Mouse (Mus musculus) neural tube, embryonic 14.5 days (tissue): ENCODE measurements around the gene Gm49336. TPM values are rescaled to one million over a fixed set of nuclear protein-coding genes. Genes with fewer than 3 reads are reported as not detected.

Experiments used
- ATAC-seq: fragments of 200-750 bp; cut with Nextera tagmentation; 2 replicates; pipeline ENCODE4 v1.8.0; 2017; ENCODE audit warnings: low read depth, mild to moderate bottlenecking, moderate TSS enrichment, moderate library complexity
- H3K27ac ChIP-seq: fragments of 300-500 bp; sonication (generic); 2 replicates; pipeline ENCODE4 v1.5.1; 2014; ENCODE audit warnings: low read depth, mild to moderate bottlenecking, control low read depth, low read length, moderate library complexity, mixed read lengths
- H3K27me3 ChIP-seq: fragments of 300-500 bp; sonication (generic); 2 replicates; pipeline ENCODE4 v1.6.1; 2014; ENCODE audit warnings: low read length; ENCODE audit not compliant: control insufficient read depth, insufficient read depth
- H3K36me3 ChIP-seq: fragments of 300-500 bp; sonication (generic); 2 replicates; pipeline ENCODE4 v1.6.1; 2014; ENCODE audit warnings: low read length, mixed read lengths; ENCODE audit not compliant: control insufficient read depth, insufficient read depth
- H3K4me1 ChIP-seq: fragments of 300-500 bp; sonication (generic); 2 replicates; pipeline ENCODE4 v1.6.1; 2014; ENCODE audit warnings: low read length; ENCODE audit not compliant: control insufficient read depth, insufficient read depth
- H3K4me2 ChIP-seq: fragments of 300-500 bp; sonication (generic); 2 replicates; pipeline ENCODE4 v1.6.1; 2014; ENCODE audit warnings: mild to moderate bottlenecking, low read depth, low read length, control low read depth
- H3K4me3 ChIP-seq: fragments of 300-500 bp; sonication (generic); 2 replicates; pipeline ENCODE4 v1.5.1; 2014; ENCODE audit warnings: low read depth, low read length, control low read depth, mixed read lengths
- H3K9ac ChIP-seq: fragments of 300-500 bp; sonication (generic); replicated peaks from 2 replicates; pipeline ENCODE4 v1.6.1; 2014; ENCODE audit warnings: low read depth, mild to moderate bottlenecking, control low read depth, low read length, mixed read lengths
- H3K9me3 ChIP-seq: fragments of 300-500 bp; sonication (generic); 2 replicates; pipeline ENCODE4 v1.6.1; 2016; ENCODE audit warnings: low read length; ENCODE audit not compliant: control insufficient read depth
- WGBS: fragments of 180-500 bp; shearing (Covaris S2); extraction: QIAGEN DNeasy Blood & Tissue Kit; methylation state at CpG from one replicate; pipeline ENCODE4 v1.1.7; 2014; 5-methylcytosine and 5-hydroxymethylcytosine counted together
- polyA plus RNA-seq: library from polyadenylated mRNA; unstranded; fragments of >200 nt; fragmentation: Nextera tagmentation; extraction: Ambion mirVana; gene quantifications from 2 replicates; pipeline ENCODE4 v1.2.1, GENCODE M21; 2014

The Gm49336 gene
- polyA plus RNA-seq, 1 experiment from 2014 or later = 70.0 TPM

- WGBS = 17% methylated on average over 15 of the region's 15 CpGs
- Histone ChIP-seq H3K4me1 (peaks cover 18% of the 10 kb centered on the region; the same call in 1 of the 2 replicates), H3K4me2 (peak overlapping the region; percentile 78), H3K4me3 (peak overlapping the region; percentile 96), H3K9ac (peak overlapping the region; percentile 72), H3K36me3 (no peaks in the 10 kb centered on the region), H3K9me3 (no peaks in the 10 kb centered on the region), H3K27me3 (no peaks in the 10 kb centered on the region), H3K27ac (peak overlapping the region; percentile 93)
- peak; percentile 23 for ATAC-seq
These were observed 995 bp upstream of the Gm49336 start for GRCm38 (mm10) chr14:60252004-60253000.

- H3K4me3 ChIP-seq = peak overlapping the region; percentile 96
- H3K36me3 ChIP-seq = no peaks in the 10 kb centered on the region
- peak overlapping the region; percentile 90 for H3K9ac ChIP-seq
- under 1% methylated on average over 39 of the region's 39 CpGs for WGBS
- H3K4me1 ChIP-seq = peaks cover 18% of the 10 kb centered on the region; the same call in 1 of the 2 replicates
- peak overlapping the region; percentile 93 for H3K27ac ChIP-seq
- no peaks in the 10 kb centered on the region for H3K27me3 ChIP-seq
- peak overlapping the region; percentile 53 for H3K4me2 ChIP-seq
- no peaks in the 10 kb centered on the region for H3K9me3 ChIP-seq
- ATAC-seq = peak; percentile 75
These were observed 428 bp downstream of the Gm49336 start for GRCm38 (mm10) chr14:60250879-60251278.

GRCm38 (mm10) chr14:60250366-60250765 lies 941 bp downstream of the Gm49336 start:
- 16% methylated on average over 8 of the region's 8 CpGs for WGBS
- H3K27me3 ChIP-seq = no peaks in the 10 kb centered on the region
- no peaks in the 10 kb centered on the region for H3K9me3 ChIP-seq
- peak overlapping the region; percentile 93 for H3K27ac ChIP-seq
- H3K36me3 ChIP-seq = no peaks in the 10 kb centered on the region
- peak overlapping the region; percentile 96 for H3K4me3 ChIP-seq
- peak overlapping the region; percentile 53 for H3K4me2 ChIP-seq
- peak overlapping the region; percentile 90 for H3K9ac ChIP-seq
- peaks cover 18% of the 10 kb centered on the region; the same call in 1 of the 2 replicates for H3K4me1 ChIP-seq
- ATAC-seq = no peak

GRCm38 (mm10) chr14:60238551-60238950 lies 12.8 kb downstream of the Gm49336 start:
- Histone ChIP-seq H3K36me3 (peaks cover 25% of the 10 kb centered on the region), H3K27ac (no peak overlapping the region), H3K4me3 (no peak overlapping the region), H3K9me3 (no peaks in the 10 kb centered on the region), H3K9ac (no peak overlapping the region), H3K4me1 (no peaks in the 10 kb centered on the region), H3K4me2 (no peak overlapping the region), H3K27me3 (no peaks in the 10 kb centered on the region)
- ATAC-seq = no peak
- WGBS = 84% methylated on average over 3 of the region's 3 CpGs

GRCm38 (mm10) chr14:60219886-60220285 lies 31.4 kb downstream of the Gm49336 start:
- no peak overlapping the region for H3K4me3 ChIP-seq

GRCm38 (mm10) chr14:60217616-60218015 lies 33.7 kb downstream of the Gm49336 start:
- no peak overlapping the region for H3K4me3 ChIP-seq
- H3K36me3 ChIP-seq = peaks cover 9% of the 10 kb centered on the region
- 99% methylated on average over 4 of the region's 4 CpGs for WGBS
- no peak overlapping the region for H3K4me2 ChIP-seq
- no peak overlapping the region for H3K9ac ChIP-seq
- no peak overlapping the region for H3K27ac ChIP-seq
- H3K9me3 ChIP-seq = no peaks in the 10 kb centered on the region
- H3K4me1 ChIP-seq = no peaks in the 10 kb centered on the region
- H3K27me3 ChIP-seq = no peaks in the 10 kb centered on the region
- no peak for ATAC-seq

More at GRCm38 (mm10) chr14:60219886-60220285, 31.4 kb downstream of the Gm49336 start:
- WGBS = 90% methylated on average over 10 of the region's 10 CpGs
- no peak overlapping the region for H3K27ac ChIP-seq
- no peak overlapping the region for H3K9ac ChIP-seq
- no peak for ATAC-seq
- no peaks in the 10 kb centered on the region for H3K4me1 ChIP-seq
- no peak overlapping the region for H3K4me2 ChIP-seq
- H3K36me3 ChIP-seq = peaks cover 9% of the 10 kb centered on the region
- H3K27me3 ChIP-seq = no peaks in the 10 kb centered on the region
- no peaks in the 10 kb centered on the region for H3K9me3 ChIP-seq

GRCm38 (mm10) chr14:60216125-60216524 lies 35.2 kb downstream of the Gm49336 start:
- Histone ChIP-seq H3K4me1 (no peaks in the 10 kb centered on the region), H3K9ac (no peak overlapping the region), H3K27ac (no peak overlapping the region), H3K9me3 (no peaks in the 10 kb centered on the region), H3K27me3 (no peaks in the 10 kb centered on the region), H3K4me3 (no peak overlapping the region), H3K4me2 (no peak overlapping the region), H3K36me3 (peaks cover 7% of the 10 kb centered on the region)
- no peak for ATAC-seq
- 98% methylated on average over 1 of the region's 1 CpGs for WGBS

GRCm38 (mm10) chr14:60215000-60215399 lies 36.3 kb downstream of the Gm49336 start:
- no peak overlapping the region for H3K27ac ChIP-seq
- no peaks in the 10 kb centered on the region for H3K4me1 ChIP-seq
- H3K4me3 ChIP-seq = no peak overlapping the region
- H3K9ac ChIP-seq = no peak overlapping the region
- H3K9me3 ChIP-seq = no peaks in the 10 kb centered on the region
- H3K27me3 ChIP-seq = no peaks in the 10 kb centered on the region
- 97% methylated on average over 3 of the region's 3 CpGs for WGBS
- no peak for ATAC-seq
- no peak overlapping the region for H3K4me2 ChIP-seq
- H3K36me3 ChIP-seq = peaks cover 3% of the 10 kb centered on the region

- Histone ChIP-seq H3K27ac (no peak overlapping the region), H3K27me3 (no peaks in the 10 kb centered on the region), H3K9ac (no peak overlapping the region), H3K4me1 (no peaks in the 10 kb centered on the region), H3K36me3 (no peaks in the 10 kb centered on the region; the same call in 1 of the 2 replicates), H3K4me2 (no peak overlapping the region), H3K4me3 (no peak overlapping the region), H3K9me3 (no peaks in the 10 kb centered on the region)
- no peak for ATAC-seq
- 76% methylated on average over 1 of the region's 1 CpGs for WGBS
These were observed 37.3 kb downstream of the Gm49336 start for GRCm38 (mm10) chr14:60214040-60214439.
